Mouse (Mus musculus): ENCODE measurements at regions not wholly inside any gene's neighbourhood (a gene's known extent, or its start where the extent isn't known, plus 50 kb on each side); places are given as distances from the start of the nearest gene placed in this dataset.
A peak's percentile ranks its signal among the peaks of the same experiment; 100 is the strongest.

DNA sequence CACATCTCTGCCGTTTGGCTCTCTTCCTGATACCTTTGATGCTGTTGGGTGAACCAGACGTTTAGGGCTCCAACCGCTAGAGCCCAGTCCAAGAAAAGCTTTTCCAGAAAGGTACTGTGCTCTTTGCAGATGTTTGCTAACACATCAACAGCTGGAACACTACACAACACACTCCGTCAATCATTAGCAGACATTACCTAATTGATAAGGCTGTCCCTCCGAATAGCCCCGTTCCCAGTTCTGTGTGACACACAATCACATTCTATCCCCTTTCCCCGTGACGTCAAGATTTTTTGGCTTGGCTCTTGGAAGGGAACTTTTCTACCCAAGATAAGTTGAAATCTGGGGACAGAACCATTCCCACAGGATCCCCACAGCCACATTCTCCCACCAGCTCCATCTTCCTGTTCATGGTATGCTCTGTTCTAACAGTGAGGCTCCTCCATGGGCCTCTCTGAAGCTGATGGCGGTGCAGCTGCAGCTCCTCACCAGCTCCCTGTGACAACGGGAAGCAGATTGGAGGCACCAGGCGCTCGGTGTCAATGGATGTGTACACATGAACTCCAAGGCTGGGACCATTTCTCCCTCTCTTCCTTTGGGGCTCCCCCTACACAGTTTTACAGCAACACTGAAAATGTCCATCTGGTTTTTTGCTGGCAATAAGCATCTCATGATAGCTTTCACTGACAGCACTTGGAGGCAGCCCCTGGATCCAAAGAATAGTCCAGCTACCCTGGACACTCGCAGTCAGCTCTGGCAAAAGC is 122.6 kb upstream of the Tbx20 start:
- no peaks in the 10 kb centered on the region for H3K27me3 ChIP-seq
- TF ChIP-seq CTCF (IDR thresholded peaks at IDR 0.05), result no peak
- no peak for ATAC-seq
- in situ Hi-C loops (cut with MboI; ENCODE audit: low pct_unique_long_range_greater_than_20kb), result no loop called here
- DNase-seq (ENCODE audit: low read depth, low spot score), result no peak
- ChIA-PET CTCF (interaction anchor here (1.3 kb wide), 1 partner anchor 9 kb away, joined by 3 read pairs; no protein-coding TSS in a partner anchor), POLR2A (no interaction called here)

DNA sequence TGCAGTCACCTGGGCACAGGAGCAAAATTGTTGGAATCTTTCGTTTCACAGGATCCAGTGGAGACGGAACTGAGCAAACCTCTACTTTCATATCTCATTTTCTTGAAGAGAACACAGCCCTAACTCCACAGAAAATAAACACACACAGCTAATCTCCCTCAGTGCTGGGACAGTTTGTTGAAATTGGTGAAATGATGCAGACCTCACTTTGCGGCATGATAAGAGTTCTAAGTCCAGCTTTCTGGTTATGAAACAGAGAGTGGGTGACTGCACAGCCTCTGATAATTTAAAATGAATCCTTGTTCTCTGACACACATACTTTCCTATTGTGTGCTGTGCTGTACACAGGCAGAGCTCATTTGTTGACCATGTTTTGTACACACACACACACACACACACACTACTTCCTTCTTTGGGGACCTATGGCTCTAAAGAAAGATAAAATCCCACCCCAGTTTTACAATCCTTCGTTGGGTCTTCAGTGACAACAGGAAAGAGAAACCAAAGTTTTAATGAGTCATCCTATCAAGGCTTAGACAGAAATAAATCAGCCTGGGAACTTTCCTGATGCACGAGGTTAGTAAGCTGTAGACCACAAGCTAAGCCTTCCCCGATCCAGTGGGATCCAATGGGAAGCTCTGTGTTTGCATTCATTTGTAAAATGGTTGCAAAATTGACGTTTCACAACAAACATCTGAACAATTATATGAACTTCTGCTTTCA is 125.3 kb upstream of the Tbx20 start:
- in situ Hi-C loops (cut with MboI; ENCODE audit: low pct_unique_long_range_greater_than_20kb), result no loop called here
- no peaks in the 10 kb centered on the region for H3K27me3 ChIP-seq
- ChIA-PET CTCF (interaction anchor here (0.9 to 2.3 kb wide), 5 partner anchors 9 to 128 kb away, joined by 3 to 14 read pairs (median 3); no protein-coding TSS in a partner anchor), POLR2A (no interaction called here)
- DNase-seq (ENCODE audit: low read depth, low spot score) (peak; percentile 20), ATAC-seq (peak; percentile 24)
- no peak for TF ChIP-seq CTCF (IDR thresholded peaks at IDR 0.05)

DNA sequence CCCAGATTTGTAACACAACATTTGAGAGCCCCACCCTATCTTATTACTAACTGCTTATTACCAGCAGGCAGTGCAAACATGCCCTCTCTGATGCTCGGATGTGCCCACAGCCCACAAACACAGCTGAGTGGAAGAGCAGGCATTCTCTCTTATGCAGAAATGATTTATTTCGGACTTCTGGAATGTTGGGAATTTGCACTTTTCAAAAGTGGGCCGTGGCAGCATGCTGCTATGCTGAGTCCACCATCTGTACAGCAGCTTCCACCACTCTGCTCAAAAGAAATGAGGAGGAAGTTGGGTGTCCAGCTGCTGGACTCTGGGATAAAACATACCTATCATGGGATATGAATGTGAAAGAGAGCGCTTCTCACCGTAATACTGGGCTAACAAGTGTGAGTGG is 129.6 kb upstream of the Tbx20 start:
- CTCF ChIA-PET, result interaction anchor here (0.9 to 1.4 kb wide), 2 partner anchors 10 to 15 kb away, joined by 3 read pairs; no protein-coding TSS in a partner anchor
- peak; percentile 59 for ATAC-seq
- no peaks in the 10 kb centered on the region for H3K27me3 ChIP-seq

DNA sequence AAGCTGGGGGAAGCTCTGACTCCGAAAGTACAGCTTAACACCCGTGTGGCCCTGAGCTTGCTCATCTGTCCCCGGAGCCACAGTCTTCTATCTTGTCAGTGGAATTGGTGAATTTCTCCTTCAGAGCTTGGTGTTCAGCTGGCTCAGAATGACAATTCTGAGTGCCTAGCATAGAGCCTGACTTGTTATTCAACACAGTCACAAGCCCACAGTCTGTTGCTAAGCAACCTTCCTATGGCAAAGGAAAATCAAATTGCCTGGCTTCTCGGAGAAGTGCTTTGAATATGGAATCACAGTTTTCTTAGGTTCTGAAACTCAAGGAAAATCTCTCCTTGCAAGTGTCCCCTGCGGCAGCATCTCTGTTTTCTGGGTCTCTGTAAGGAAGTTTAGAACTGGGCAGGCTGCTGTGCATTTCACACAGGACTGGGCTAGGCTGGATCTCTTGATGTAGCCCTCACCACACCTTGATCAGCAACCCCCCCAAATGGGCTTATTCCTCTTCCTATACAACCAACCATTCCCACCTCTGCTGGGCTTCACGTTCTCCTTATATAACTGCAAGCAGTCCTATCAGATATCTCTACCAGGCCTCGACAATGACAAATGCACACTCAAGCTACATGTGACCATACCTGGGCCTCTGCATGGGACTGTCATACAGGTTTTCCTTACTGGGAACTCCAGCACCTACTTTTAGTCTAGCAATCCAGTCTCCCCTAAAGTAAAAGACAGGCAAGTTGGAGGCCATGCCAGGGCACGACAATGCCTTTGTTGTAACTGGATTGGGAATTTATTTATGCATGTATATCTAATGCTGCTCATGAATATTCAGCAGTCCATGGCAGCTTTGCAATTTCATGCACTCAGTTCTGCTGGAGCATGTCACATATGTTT is 135.2 kb upstream of the Tbx20 start:
- CTCF ChIA-PET, result interaction anchor here (0.9 to 1.8 kb wide), 4 partner anchors 10 to 18 kb away, joined by 3 to 7 read pairs (median 4); no protein-coding TSS in a partner anchor
- no peaks in the 10 kb centered on the region for H3K27me3 ChIP-seq
- POLR2A ChIA-PET, result interaction anchor here (1.2 kb wide), 1 partner anchor 12 kb away, joined by 3 read pairs; no protein-coding TSS in a partner anchor
- in situ Hi-C loops (cut with MboI; ENCODE audit: low pct_unique_long_range_greater_than_20kb), result no loop called here
- DNase-seq (ENCODE audit: low read depth, low spot score) (no peak), ATAC-seq (no peak)
- no peak for TF ChIP-seq CTCF (IDR thresholded peaks at IDR 0.05)

More for the DNA sequence above, 129.6 kb upstream of the Tbx20 start:
- in situ Hi-C loops (cut with MboI; ENCODE audit: low pct_unique_long_range_greater_than_20kb), result no loop called here
- POLR2A ChIA-PET, result no interaction called here
- DNase-seq (ENCODE audit: low read depth, low spot score), result no peak
- TF ChIP-seq CTCF (IDR thresholded peaks at IDR 0.05), result no peak

DNA sequence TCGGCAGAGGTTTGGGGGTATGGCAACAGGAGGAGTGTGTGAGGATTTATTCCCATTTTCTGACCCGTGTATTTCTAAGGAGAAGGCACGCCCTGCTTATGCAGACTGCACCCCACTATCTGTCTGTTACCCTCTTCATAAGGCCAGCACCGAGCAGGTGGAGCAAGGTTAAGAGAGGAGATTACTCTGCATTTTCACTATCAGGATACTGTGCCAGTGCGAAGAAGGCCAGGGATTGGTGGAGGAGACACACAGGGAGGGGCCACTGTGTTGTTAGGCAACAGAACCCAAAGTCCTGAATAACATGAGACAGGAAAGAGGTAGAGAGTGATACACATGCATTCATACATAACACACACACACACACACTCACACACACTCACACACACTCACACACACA is 136.6 kb upstream of the Tbx20 start:
- DNase-seq (ENCODE audit: low read depth, low spot score), result no peak
- no peak for TF ChIP-seq CTCF (IDR thresholded peaks at IDR 0.05)
- no peak for ATAC-seq
- no peaks in the 10 kb centered on the region for H3K27me3 ChIP-seq
- in situ Hi-C loops (cut with MboI; ENCODE audit: low pct_unique_long_range_greater_than_20kb), result no loop called here
- ChIA-PET POLR2A (interaction anchor here (0.7 kb wide), 1 partner anchor 172 kb away, joined by 3 read pairs; no protein-coding TSS in a partner anchor), CTCF (interaction anchor here (1.0 to 1.8 kb wide), 4 partner anchors 10 to 19 kb away, joined by 3 to 7 read pairs (median 4); no protein-coding TSS in a partner anchor)

DNA sequence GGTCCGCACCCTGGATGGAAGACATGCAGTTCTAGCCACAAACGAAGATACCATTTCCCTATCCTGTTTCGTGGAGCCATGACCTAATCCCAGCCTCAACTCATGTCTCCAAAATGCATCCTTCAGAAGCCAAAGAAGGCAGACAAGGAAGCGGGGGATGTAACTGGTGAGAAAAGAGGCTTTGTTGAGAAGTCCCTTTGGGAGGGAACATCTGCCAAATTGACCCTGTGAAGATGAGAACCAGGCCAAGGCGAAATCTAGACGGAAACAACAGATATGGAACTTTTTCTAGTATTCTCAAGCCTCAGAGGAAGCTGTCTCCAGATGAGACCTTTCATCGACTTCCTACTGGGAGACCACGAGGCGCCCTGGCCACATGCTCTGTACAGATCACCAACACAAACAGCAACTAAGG is 145.9 kb upstream of the Tbx20 start:
- TF ChIP-seq CTCF (IDR thresholded peaks at IDR 0.05), result no peak
- CTCF ChIA-PET, result interaction anchor here (1.6 kb wide), 1 partner anchor 10 kb away, joined by 5 read pairs; no protein-coding TSS in a partner anchor
- DNase-seq (ENCODE audit: low read depth, low spot score) (no peak), ATAC-seq (no peak)
- in situ Hi-C loops (cut with MboI; ENCODE audit: low pct_unique_long_range_greater_than_20kb), result no loop called here
- POLR2A ChIA-PET, result no interaction called here
- H3K27me3 ChIP-seq, result no peaks in the 10 kb centered on the region

DNA sequence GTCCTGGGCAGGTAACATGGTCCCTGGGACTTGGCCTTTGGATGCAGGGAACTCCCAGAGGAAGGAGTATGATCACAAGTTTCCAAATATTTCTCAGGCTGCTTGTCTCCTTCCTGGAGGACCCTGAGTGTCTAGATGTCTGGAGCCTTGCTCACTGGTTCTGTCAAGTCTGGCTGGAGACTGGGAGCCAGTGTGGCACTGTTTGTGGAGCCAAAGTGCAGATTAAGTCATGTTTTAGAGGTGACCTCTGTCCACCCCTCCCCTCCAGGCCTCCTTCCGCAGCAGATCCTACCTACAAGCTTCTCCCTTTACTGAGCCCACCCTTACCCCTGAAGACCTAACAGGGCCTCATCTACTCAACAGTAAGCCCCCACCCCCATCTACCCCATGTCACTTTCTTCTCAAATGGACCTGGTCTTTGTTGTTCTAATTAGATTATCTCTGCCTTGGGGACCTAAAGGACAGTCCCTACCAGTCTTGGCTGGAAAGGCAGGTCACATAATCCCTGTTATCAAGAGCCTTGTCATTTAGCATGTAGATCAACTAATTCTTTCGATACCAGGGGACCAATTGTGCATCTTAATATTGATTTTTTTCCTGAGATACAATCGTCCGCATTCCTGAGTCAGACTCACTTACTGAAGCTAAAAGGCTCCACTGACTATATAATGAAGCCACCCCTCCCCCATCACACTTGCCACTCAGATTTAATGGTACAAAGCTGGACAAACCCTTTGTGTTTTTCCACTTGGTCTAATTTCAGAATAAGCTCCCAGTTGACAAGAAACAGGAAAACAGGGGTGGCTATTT is 148.2 kb upstream of the Tbx20 start:
- no peak for TF ChIP-seq CTCF (IDR thresholded peaks at IDR 0.05)
- in situ Hi-C loops (cut with MboI; ENCODE audit: low pct_unique_long_range_greater_than_20kb), result no loop called here
- DNase-seq (ENCODE audit: low read depth, low spot score) (no peak), ATAC-seq (no peak)
- CTCF ChIA-PET, result interaction anchor here (1.0 to 2.3 kb wide), 4 partner anchors 10 to 30 kb away, joined by 3 to 4 read pairs (median 3); no protein-coding TSS in a partner anchor
- H3K27me3 ChIP-seq, result no peaks in the 10 kb centered on the region
- POLR2A ChIA-PET, result interaction anchor here (0.6 kb wide), 1 partner anchor 32 kb away, joined by 4 read pairs; no protein-coding TSS in a partner anchor

DNA sequence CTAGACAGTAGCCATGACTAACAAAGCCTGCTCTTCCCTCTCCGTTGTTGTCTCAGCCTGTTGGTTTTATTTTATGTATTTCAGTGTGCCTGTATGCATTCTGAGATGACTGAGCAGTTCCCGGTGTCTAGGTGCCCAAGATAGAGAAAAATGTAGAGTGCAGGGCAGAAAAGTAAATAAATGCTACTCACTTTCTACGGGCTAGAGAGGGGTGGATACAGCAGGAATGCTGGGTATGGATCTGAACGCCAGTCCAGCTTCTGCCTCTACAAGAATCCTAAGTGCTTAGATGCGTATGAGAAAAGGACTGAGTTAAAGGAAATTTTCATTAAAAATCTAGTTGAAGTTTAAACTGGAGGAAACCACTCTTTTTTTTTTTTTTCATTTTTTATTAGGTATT is 149.4 kb upstream of the Tbx20 start:
- in situ Hi-C loops (cut with MboI; ENCODE audit: low pct_unique_long_range_greater_than_20kb), result no loop called here
- ChIA-PET CTCF (no interaction called here), POLR2A (no interaction called here)
- H3K27me3 ChIP-seq, result no peaks in the 10 kb centered on the region
- ATAC-seq (no peak), DNase-seq (ENCODE audit: low read depth, low spot score) (no peak)
- TF ChIP-seq CTCF (IDR thresholded peaks at IDR 0.05), result no peak

DNA sequence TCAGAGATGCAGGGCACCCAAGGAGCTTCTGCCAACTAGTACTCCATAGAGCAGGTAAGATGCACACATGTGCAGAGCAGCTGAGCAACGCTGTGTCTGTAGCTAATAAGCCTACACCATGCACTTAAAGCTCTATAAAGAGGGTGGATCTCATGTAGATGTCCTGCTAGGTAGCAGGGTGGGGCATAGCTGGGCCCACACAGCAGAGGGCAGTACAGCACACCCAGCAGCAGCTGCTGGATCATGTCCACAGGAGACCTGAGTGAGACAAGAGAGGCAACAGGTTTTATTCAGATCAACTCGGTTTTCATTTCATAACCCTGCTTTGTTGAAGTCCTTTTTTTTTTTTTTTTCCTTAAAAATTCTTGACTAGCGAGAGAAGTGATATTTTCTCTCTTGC is 151.5 kb upstream of the Gm10181 start:
- ATAC-seq (peak; percentile 91), DNase-seq (ENCODE audit: low read depth, low spot score) (no peak)
- H3K27me3 ChIP-seq, result no peaks in the 10 kb centered on the region
- peak; percentile 76 for TF ChIP-seq CTCF (IDR thresholded peaks at IDR 0.05)
- ChIA-PET CTCF (interaction anchor here (0.8 to 3.9 kb wide), 7 partner anchors 46 to 177 kb away, joined by 3 to 26 read pairs (median 6); no protein-coding TSS in a partner anchor), POLR2A (interaction anchor here (0.7 kb wide), 1 partner anchor 1285 kb away, joined by 3 read pairs; no protein-coding TSS in a partner anchor)
- in situ Hi-C loops (cut with MboI; ENCODE audit: low pct_unique_long_range_greater_than_20kb), result loop anchor here (5.0 to 10.0 kb wide), 3 partner anchors 87 to 170 kb away; no protein-coding TSS in a partner anchor
